Mouse (Mus musculus): Measurements from ENCODE around the gene Lbp. TPM values are rescaled to one million over a fixed set of nuclear protein-coding genes. Genes with fewer than 3 reads are reported as not detected.

Lbp gene
- polyA plus RNA-seq, 1 experiment: 0.01 TPM

DNA sequence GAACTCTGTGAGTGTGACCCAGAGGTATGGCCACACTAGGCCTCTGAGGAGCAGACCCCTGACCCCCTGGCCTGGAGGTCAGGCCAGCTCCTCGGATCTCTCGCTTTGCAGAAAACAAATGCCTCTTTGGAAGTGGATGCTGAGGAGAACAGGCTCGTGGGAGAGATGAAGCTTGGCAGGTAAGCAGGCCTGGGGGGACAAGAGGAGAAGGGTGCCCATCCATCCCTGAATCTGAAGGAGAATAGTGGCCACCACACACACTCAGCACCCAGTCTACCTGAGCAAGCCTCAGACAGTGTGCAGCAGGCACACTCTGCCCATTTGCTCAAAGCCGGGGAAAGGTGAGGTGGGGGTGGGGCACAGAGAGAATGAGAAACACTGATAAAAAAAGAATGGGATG, 30.5 kb upstream of the Lbp start:
- Histone ChIP-seq H3K27me3 (ENCODE audit: control insufficient read depth) (no peaks in the 10 kb centered on the region), H3K4me1 (ENCODE audit: control insufficient read depth) (no peaks in the 10 kb centered on the region), H3K36me3 (ENCODE audit: control insufficient read depth) (no peaks in the 10 kb centered on the region), H3K4me3 (replicated peaks) (no peak overlapping the region), H3K9me3 (ENCODE audit: control insufficient read depth, low read length) (no peaks in the 10 kb centered on the region)
- TF ChIP-seq GATA1 (IDR thresholded peaks at IDR 0.05; ENCODE audit: low read length): no peak
- TF ChIP-seq TAL1 (IDR thresholded peaks at IDR 0.05; ENCODE audit: low read length): no peak

DNA sequence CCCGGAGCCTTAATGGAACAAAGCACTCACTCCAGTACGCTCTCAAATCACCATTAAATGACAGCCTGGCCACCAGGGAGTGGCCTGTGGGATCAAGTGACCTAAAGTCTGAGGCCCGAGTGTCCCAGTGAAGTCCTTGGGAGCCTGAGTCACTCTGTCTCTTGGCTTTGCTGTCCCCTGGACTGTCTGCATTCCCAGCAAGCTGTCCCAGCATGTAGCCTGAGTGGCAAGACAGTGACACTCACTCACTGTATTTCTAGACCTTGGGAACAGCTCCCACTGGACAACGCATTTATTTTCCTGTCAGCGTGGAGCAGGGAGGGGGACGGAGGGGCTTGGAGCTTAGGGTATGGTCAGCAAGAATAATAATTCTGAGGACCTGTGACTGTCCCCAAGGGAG, 29.8 kb upstream of the Lbp start:
- Histone ChIP-seq H3K4me1 (ENCODE audit: control insufficient read depth) (no peaks in the 10 kb centered on the region), H3K36me3 (ENCODE audit: control insufficient read depth) (no peaks in the 10 kb centered on the region), H3K27me3 (ENCODE audit: control insufficient read depth) (no peaks in the 10 kb centered on the region), H3K4me3 (replicated peaks) (no peak overlapping the region), H3K9me3 (ENCODE audit: control insufficient read depth, low read length) (no peaks in the 10 kb centered on the region)
- TF ChIP-seq TAL1 (IDR thresholded peaks at IDR 0.05; ENCODE audit: low read length): no peak

DNA sequence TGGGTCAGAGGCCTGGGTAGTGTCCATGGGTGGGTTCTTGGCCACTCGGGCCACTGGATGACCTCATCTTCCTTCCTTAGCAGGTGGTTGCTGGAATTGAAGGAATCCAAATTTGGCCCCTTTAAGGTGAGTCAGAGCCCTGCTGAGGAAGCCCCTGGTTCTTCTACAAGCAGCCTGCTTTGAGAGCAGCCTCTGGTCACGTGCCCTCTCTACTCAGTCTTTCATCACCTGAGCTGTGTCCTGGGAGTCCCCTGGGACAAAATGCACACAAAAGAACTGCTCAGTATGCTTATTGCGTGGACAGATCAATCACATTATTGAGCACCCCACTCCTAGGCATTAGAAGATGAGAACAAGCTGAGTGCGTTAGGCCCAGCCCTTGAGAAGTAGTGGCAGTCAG, 29.4 kb upstream of the Lbp start:
- H3K27me3 ChIP-seq (ENCODE audit: control insufficient read depth): no peaks in the 10 kb centered on the region
- TF ChIP-seq TAL1 (IDR thresholded peaks at IDR 0.05; ENCODE audit: low read length): no peak
- TF ChIP-seq GATA1 (IDR thresholded peaks at IDR 0.05; ENCODE audit: low read length): no peak
- H3K9me3 ChIP-seq (ENCODE audit: control insufficient read depth, low read length): no peaks in the 10 kb centered on the region
- no peaks in the 10 kb centered on the region for H3K36me3 ChIP-seq (ENCODE audit: control insufficient read depth)
- H3K4me3 ChIP-seq (replicated peaks): no peak overlapping the region
- no peaks in the 10 kb centered on the region for H3K4me1 ChIP-seq (ENCODE audit: control insufficient read depth)

DNA sequence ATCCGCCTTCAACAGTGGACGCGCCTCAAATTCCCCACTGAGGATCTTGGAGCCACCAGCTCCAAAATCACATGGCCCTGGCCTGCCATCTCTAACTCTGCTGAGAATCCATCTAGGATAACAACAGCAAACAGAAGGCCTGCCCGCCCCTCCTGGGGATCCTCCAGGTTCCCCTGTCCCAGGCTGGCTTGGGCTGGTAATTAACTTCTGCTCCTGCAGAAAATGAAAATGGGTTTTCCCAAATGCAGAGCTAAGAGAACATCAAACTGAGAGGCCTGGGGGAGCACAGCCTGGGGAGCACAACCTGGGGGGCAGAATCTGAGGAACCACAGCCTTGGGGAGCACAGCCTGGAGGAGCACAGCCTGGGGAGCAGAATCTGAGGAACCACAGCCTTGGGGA, 26.6 kb upstream of the Lbp start:
- H3K9me3 ChIP-seq (ENCODE audit: control insufficient read depth, low read length): no peaks in the 10 kb centered on the region
- H3K4me1 ChIP-seq (ENCODE audit: control insufficient read depth): no peaks in the 10 kb centered on the region
- H3K27me3 ChIP-seq (ENCODE audit: control insufficient read depth): no peaks in the 10 kb centered on the region
- no peak for TF ChIP-seq TAL1 (IDR thresholded peaks at IDR 0.05; ENCODE audit: low read length)
- no peak for TF ChIP-seq GATA1 (IDR thresholded peaks at IDR 0.05; ENCODE audit: low read length)
- H3K36me3 ChIP-seq (ENCODE audit: control insufficient read depth): no peaks in the 10 kb centered on the region
- no peak overlapping the region for H3K4me3 ChIP-seq (replicated peaks)

DNA sequence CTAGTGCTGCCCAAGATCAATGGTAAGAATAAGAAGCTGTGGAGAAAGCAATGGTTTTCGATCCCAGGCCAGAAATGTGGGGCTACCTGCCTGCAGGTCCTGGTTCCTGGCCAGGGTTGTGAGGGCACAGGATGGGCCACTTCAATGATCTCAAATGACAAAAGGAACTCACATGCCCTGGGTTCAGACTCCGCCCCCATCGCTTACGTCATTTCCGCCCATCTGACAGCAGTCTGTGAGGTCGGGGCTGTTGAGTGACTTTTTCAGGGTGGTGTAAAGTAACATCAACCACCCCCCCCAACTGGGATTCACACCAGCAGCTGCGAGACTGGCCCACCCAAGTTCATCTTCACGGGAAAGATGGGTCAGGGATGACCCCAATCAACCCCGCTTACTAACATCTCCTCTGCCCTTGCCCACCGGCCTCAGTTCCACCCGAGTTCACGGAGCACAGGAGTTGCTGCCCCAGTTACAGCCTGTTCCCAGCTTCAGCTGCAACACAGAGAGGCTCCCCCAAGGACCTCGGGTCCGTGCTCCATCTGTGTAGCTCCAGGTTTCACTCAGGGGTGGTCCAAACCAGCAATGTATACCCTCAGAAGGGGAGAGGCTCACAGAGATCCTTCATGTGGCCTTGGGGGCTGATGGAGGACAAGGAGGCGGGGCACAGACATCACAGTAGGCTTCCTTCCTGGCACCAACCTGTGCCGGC, 24.6 kb upstream of the Lbp start:
- H3K4me3 ChIP-seq (replicated peaks): no peak overlapping the region
- no peaks in the 10 kb centered on the region for H3K4me1 ChIP-seq (ENCODE audit: control insufficient read depth)
- no peaks in the 10 kb centered on the region for H3K36me3 ChIP-seq (ENCODE audit: control insufficient read depth)
- no peaks in the 10 kb centered on the region for H3K9me3 ChIP-seq (ENCODE audit: control insufficient read depth, low read length)
- TF ChIP-seq TAL1 (IDR thresholded peaks at IDR 0.05; ENCODE audit: low read length) (no peak), GATA1 (IDR thresholded peaks at IDR 0.05; ENCODE audit: low read length) (no peak)
- no peaks in the 10 kb centered on the region for H3K27me3 ChIP-seq (ENCODE audit: control insufficient read depth)

- H3K4me3 ChIP-seq (replicated peaks): no peak overlapping the region
- TF ChIP-seq GATA1 (IDR thresholded peaks at IDR 0.05; ENCODE audit: low read length) (no peak), TAL1 (IDR thresholded peaks at IDR 0.05; ENCODE audit: low read length) (no peak)
- H3K27me3 ChIP-seq (ENCODE audit: control insufficient read depth): no peaks in the 10 kb centered on the region
- no peaks in the 10 kb centered on the region for H3K4me1 ChIP-seq (ENCODE audit: control insufficient read depth)
- H3K36me3 ChIP-seq (ENCODE audit: control insufficient read depth): no peaks in the 10 kb centered on the region
- H3K9me3 ChIP-seq (ENCODE audit: control insufficient read depth, low read length): no peaks in the 10 kb centered on the region
Observed at GRCm38 (mm10) chr2:158283136-158283535, 23.2 kb upstream of the Lbp start.

- Histone ChIP-seq H3K9me3 (ENCODE audit: control insufficient read depth, low read length) (no peaks in the 10 kb centered on the region), H3K4me3 (replicated peaks) (no peak overlapping the region), H3K27me3 (ENCODE audit: control insufficient read depth) (no peaks in the 10 kb centered on the region), H3K4me1 (ENCODE audit: control insufficient read depth) (no peaks in the 10 kb centered on the region), H3K36me3 (ENCODE audit: control insufficient read depth) (no peaks in the 10 kb centered on the region)
- TF ChIP-seq TAL1 (IDR thresholded peaks at IDR 0.05; ENCODE audit: low read length) (no peak), GATA1 (IDR thresholded peaks at IDR 0.05; ENCODE audit: low read length) (no peak)
Observed at GRCm38 (mm10) chr2:158283771-158284170, 22.5 kb upstream of the Lbp start.

- H3K27me3 ChIP-seq (ENCODE audit: control insufficient read depth): no peaks in the 10 kb centered on the region
- H3K4me3 ChIP-seq (replicated peaks): no peak overlapping the region
- no peaks in the 10 kb centered on the region for H3K9me3 ChIP-seq (ENCODE audit: control insufficient read depth, low read length)
Observed at GRCm38 (mm10) chr2:158284571-158284970, 21.7 kb upstream of the Lbp start.

DNA sequence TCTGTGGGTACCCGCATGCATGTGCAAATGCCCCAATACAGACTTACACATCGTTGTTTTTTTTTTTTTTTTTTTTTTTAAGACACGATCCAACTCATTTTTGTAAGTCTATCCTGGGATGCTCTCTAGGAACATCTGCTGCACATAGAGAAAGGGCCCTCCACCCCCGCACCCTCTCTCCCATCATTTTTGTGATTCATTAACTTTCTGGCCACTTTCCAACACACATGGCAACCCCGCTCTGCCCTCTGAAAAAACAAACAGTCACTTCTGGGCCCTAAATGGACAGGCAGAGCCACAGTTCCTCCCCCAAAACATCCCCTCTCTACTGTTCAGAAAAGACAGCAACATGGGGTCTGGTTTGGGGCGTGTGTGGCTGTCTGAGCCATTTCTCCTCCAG, 20.6 kb upstream of the Lbp start:
- H3K4me3 ChIP-seq (replicated peaks): no peak overlapping the region
- H3K36me3 ChIP-seq (ENCODE audit: control insufficient read depth): no peaks in the 10 kb centered on the region
- H3K9me3 ChIP-seq (ENCODE audit: control insufficient read depth, low read length): no peaks in the 10 kb centered on the region
- no peak for TF ChIP-seq GATA1 (IDR thresholded peaks at IDR 0.05; ENCODE audit: low read length)
- TF ChIP-seq TAL1 (IDR thresholded peaks at IDR 0.05; ENCODE audit: low read length): no peak
- H3K27me3 ChIP-seq (ENCODE audit: control insufficient read depth): no peaks in the 10 kb centered on the region
- no peaks in the 10 kb centered on the region for H3K4me1 ChIP-seq (ENCODE audit: control insufficient read depth)

More at GRCm38 (mm10) chr2:158284571-158284970, 21.7 kb upstream of the Lbp start:
- no peak for TF ChIP-seq GATA1 (IDR thresholded peaks at IDR 0.05; ENCODE audit: low read length)
- no peak for TF ChIP-seq TAL1 (IDR thresholded peaks at IDR 0.05; ENCODE audit: low read length)
- no peaks in the 10 kb centered on the region for H3K36me3 ChIP-seq (ENCODE audit: control insufficient read depth)
- H3K4me1 ChIP-seq (ENCODE audit: control insufficient read depth): no peaks in the 10 kb centered on the region

DNA sequence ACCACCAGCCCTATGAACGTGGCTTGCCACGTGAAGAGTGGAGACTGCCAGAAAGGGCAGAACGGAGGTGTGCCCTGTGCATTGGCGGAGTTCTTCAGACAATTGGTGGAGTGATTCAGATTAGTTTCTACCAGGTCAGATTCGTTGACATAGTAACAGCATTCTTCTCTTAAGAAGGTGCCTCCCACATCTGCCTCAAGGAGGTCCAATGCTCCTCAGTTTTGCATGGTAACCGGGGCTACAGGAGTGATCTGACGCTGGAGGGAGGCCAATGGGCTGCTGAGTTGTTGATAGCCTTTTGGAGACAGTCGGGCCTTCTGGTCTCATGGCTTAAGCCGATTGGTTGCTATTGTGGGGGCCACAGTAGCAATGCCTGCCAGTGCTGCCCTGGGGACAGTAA, 10.6 kb upstream of the Lbp start:
- TF ChIP-seq TAL1 (IDR thresholded peaks at IDR 0.05; ENCODE audit: low read length) (no peak), GATA1 (IDR thresholded peaks at IDR 0.05; ENCODE audit: low read length) (no peak)
- Histone ChIP-seq H3K36me3 (ENCODE audit: control insufficient read depth) (no peaks in the 10 kb centered on the region), H3K27me3 (ENCODE audit: control insufficient read depth) (no peaks in the 10 kb centered on the region), H3K9me3 (ENCODE audit: control insufficient read depth, low read length) (no peaks in the 10 kb centered on the region), H3K4me1 (ENCODE audit: control insufficient read depth) (no peaks in the 10 kb centered on the region), H3K4me3 (replicated peaks) (no peak overlapping the region)
